Mouse (Mus musculus) bone marrow, adult 2 months (tissue): ENCODE results near the gene Cggbp1.

Source experiments
- CTCF ChIP-seq: fragments of 200-500 bp; IDR thresholded peaks from 2 replicates; pipeline ENCODE4 v1.5.1; 2011; ENCODE audit warnings: low read length, control low read depth; ENCODE audit not compliant: control insufficient read depth, insufficient read depth
- POLR2A ChIP-seq: fragments of 200-500 bp; IDR thresholded peaks from 2 replicates; pipeline ENCODE4 v1.6.1; 2011; ENCODE audit warnings: low read depth, mild to moderate bottlenecking, control low read depth, low read length, borderline replicate concordance; ENCODE audit not compliant: control insufficient read depth

DNA sequence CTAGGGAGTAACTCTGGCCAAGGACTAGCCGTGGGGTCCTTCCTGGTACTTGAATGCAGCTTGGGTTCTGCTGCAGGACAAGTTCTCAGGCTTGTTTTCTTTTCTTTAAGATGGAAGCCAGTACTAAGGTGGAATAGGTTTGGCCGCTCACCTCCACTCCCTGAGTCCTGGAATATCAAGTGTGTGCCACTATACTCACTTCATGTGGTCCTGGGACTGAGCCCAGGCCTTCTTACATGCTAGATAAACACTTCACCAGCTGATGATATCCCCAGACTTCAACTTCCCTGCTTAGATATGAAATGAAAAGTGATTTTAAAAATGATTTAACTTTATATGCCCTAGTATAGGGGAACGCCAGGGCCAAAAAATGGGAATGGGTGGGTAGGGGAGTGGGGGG is 25.5 kb downstream of the Cggbp1 start:
- TF ChIP-seq CTCF (no peak), POLR2A (no peak)
